Comparison of ENCODE assay signal across 8 mouse cellular contexts in the genomic region with DNA sequence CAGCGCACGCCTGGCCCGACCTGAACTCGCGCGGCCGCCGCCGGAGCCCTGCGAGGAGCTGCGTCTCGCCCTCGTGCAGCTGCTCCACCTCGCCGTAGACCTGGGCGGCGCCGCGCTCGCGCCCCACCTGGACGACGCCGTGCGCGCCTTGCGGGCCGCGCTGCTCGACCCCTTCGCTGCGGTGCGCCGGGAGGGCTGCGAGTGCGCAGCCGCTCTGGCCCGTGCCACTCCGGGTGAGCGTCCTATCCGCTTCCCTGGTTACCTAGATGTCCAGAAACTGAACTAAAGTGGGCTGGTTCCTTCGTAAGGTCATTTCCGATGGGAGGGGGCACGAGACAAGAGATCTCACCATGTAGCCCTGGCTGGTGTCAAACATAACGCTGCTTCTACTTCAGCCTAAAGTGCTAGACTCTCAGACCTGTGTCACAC. TPM values are rescaled to one million over a fixed set of nuclear protein-coding genes. Genes with fewer than 3 reads are reported as not detected.
A peak's percentile ranks its signal among the peaks of the same experiment; 100 is the strongest.
DNase-seq lines count a peak whose midpoint lies in the region; ATAC-seq and TF ChIP-seq lines count a peak whose summit lies in the region.

No protein-coding gene starts in this region.

- no peaks in the 10 kb centered on the region for H3K36me3 ChIP-seq in kidney, adult 2 months (ENCODE audit: control insufficient read depth, insufficient read depth, low read length)
- H3K36me3 ChIP-seq in embryonic facial prominence, embryonic 13.5 days: peaks cover 38% of the 10 kb centered on the region
- peaks cover 38% of the 10 kb centered on the region for H3K36me3 ChIP-seq in intestine, postnatal 0 days (ENCODE audit: control insufficient read depth, insufficient read depth)

- H3K27me3 ChIP-seq in kidney, adult 2 months (replicated peaks; ENCODE audit: control insufficient read depth, insufficient read depth, low read length): no peaks in the 10 kb centered on the region
- no peaks in the 10 kb centered on the region for H3K27me3 ChIP-seq in embryonic facial prominence, embryonic 13.5 days
- H3K27me3 ChIP-seq in intestine, postnatal 0 days (replicated peaks; ENCODE audit: control insufficient read depth, insufficient read depth, low read length): no peaks in the 10 kb centered on the region

- TF ChIP-seq CTCF in kidney, adult 2 months (conservative IDR thresholded peaks at IDR 0.05; ENCODE audit: insufficient read depth, insufficient read length, low read depth, low read length): no peak
- no peak for TF ChIP-seq CTCF in intestine, postnatal 0 days (IDR thresholded peaks at IDR 0.05; ENCODE audit: low read depth)

- no peak overlapping the region for H3K27ac ChIP-seq in kidney, adult 2 months (ENCODE audit: insufficient read depth, low read depth, low read length)
- peak overlapping the region; percentile 62; the same call in 1 of the 2 replicates for H3K27ac ChIP-seq in embryonic facial prominence, embryonic 13.5 days
- H3K27ac ChIP-seq in intestine, postnatal 0 days (ENCODE audit: low read depth, low read length): peak overlapping the region; percentile 21; the same call in 1 of the 2 replicates

- no peaks in the 10 kb centered on the region for H3K9me3 ChIP-seq in embryonic facial prominence, embryonic 13.5 days
- H3K9me3 ChIP-seq in intestine, postnatal 0 days (ENCODE audit: control insufficient read depth): no peaks in the 10 kb centered on the region

- peaks cover 3% of the 10 kb centered on the region; the same call in 1 of the 2 replicates for H3K4me1 ChIP-seq in kidney, adult 2 months (ENCODE audit: control insufficient read depth, insufficient read depth, low read length)
- H3K4me1 ChIP-seq in embryonic facial prominence, embryonic 13.5 days: peaks cover 20% of the 10 kb centered on the region
- H3K4me1 ChIP-seq in intestine, postnatal 0 days (replicated peaks; ENCODE audit: control insufficient read depth, insufficient read depth, low read length): no peaks in the 10 kb centered on the region; the same call in 1 of the 2 replicates

- TF ChIP-seq POLR2A in kidney, adult 2 months (IDR thresholded peaks at IDR 0.05; ENCODE audit: low read depth, low read length): no peak

- peak overlapping the region; percentile 88 for H3K4me3 ChIP-seq in kidney, adult 2 months (ENCODE audit: insufficient read depth, low read depth, low read length)
- H3K4me3 ChIP-seq in embryonic facial prominence, embryonic 13.5 days: peak overlapping the region; percentile 92
- peak overlapping the region; percentile 92 for H3K4me3 ChIP-seq in intestine, postnatal 0 days (ENCODE audit: low read depth, low read length)

- ATAC-seq in embryonic facial prominence, embryonic 13.5 days (ENCODE audit: insufficient number of reproducible peaks, insufficient read depth, low FRiP score, low TSS enrichment, low read depth): peak; percentile 5; the same call in 1 of the 2 replicates
- peak; percentile 29 for ATAC-seq in intestine, postnatal 0 days

- peak; percentile 33 for DNase-seq in kidney, adult 2 months
- DNase-seq in kidney, adult 18-20 months: no peak
- DNase-seq in NIH3T3 (ENCODE audit: low read depth) (peak; percentile 29), adipocyte (ENCODE audit: low spot score) (no peak)
- DNase-seq in lung, postnatal 10 days: peak; percentile 30
- DNase-seq in spleen, postnatal 36 days (ENCODE audit: low spot score in 2 of 2): peak; percentile 31 to 43

- under 1% methylated on average over 45 of the region's 45 CpGs for WGBS in kidney, adult 2 months
- WGBS in embryonic facial prominence, embryonic 13.5 days: under 1% methylated on average over 45 of the region's 45 CpGs
- 0% methylated on average over 38 of the region's 45 CpGs for WGBS in intestine, postnatal 0 days

- H3K4me2 ChIP-seq in embryonic facial prominence, embryonic 13.5 days: peak overlapping the region; percentile 95
- peak overlapping the region; percentile 94 for H3K4me2 ChIP-seq in intestine, postnatal 0 days (replicated peaks; ENCODE audit: low read depth)

- peak overlapping the region; percentile 88 for H3K9ac ChIP-seq in embryonic facial prominence, embryonic 13.5 days
- peak overlapping the region; percentile 68 for H3K9ac ChIP-seq in intestine, postnatal 0 days (ENCODE audit: low read depth, low read length)

RNA-seq across cellular contexts. Expression of a gene that starts 0.6 kb away (rescaled TPM):
- 16.3 and 17.5 TPM in 2 replicates for polyA plus RNA-seq in kidney, adult 2 months (2012; rRNA removed)
- polyA plus RNA-seq in embryonic facial prominence, embryonic 13.5 days (2015; fragmentation: Nextera tagmentation; extraction: Ambion mirVana): 4.4 and 4.6 TPM in 2 replicates
- 2.5 and 2.9 TPM in 2 replicates for polyA plus RNA-seq in intestine, postnatal 0 days (2015; fragmentation: Nextera tagmentation; extraction: Ambion mirVana)

RNA-seq across cellular contexts. Expression of a gene that starts 0.8 kb away (rescaled TPM):
- polyA plus RNA-seq in kidney, adult 2 months (2012; rRNA removed): 6.4 and 7.1 TPM in 2 replicates
- 27.7 and 31.1 TPM in 2 replicates for polyA plus RNA-seq in embryonic facial prominence, embryonic 13.5 days (2015; fragmentation: Nextera tagmentation; extraction: Ambion mirVana)
- polyA plus RNA-seq in intestine, postnatal 0 days (2015; fragmentation: Nextera tagmentation; extraction: Ambion mirVana): 10.0 and 10.9 TPM in 2 replicates

RNA-seq across cellular contexts. Expression of a gene that starts 49.8 kb away (rescaled TPM):
- polyA plus RNA-seq in kidney, adult 2 months (2012; rRNA removed): 40.0 and 41.0 TPM in 2 replicates
- polyA plus RNA-seq in embryonic facial prominence, embryonic 13.5 days (2015; fragmentation: Nextera tagmentation; extraction: Ambion mirVana): 51.5 and 53.0 TPM in 2 replicates
- 12.2 and 13.4 TPM in 2 replicates for polyA plus RNA-seq in intestine, postnatal 0 days (2015; fragmentation: Nextera tagmentation; extraction: Ambion mirVana)

Comparison
In these comparisons a context has a peak if more than half of its experiments do, and no peak if none do; other contexts are left out.
1. DNase-seq: peak in kidney, adult 2 months (single experiment), NIH3T3 (single experiment), lung, postnatal 10 days (single experiment) and spleen, postnatal 36 days (2 of 2); none in kidney, adult 18-20 months (single experiment) and adipocyte (single experiment).
2. Peak in every context shown above with its lines, with median percentiles within 50 percentile points of each other: H3K4me3 ChIP-seq.